Comparison of ENCODE assay signal across 9 mouse cellular contexts in the genomic region with DNA sequence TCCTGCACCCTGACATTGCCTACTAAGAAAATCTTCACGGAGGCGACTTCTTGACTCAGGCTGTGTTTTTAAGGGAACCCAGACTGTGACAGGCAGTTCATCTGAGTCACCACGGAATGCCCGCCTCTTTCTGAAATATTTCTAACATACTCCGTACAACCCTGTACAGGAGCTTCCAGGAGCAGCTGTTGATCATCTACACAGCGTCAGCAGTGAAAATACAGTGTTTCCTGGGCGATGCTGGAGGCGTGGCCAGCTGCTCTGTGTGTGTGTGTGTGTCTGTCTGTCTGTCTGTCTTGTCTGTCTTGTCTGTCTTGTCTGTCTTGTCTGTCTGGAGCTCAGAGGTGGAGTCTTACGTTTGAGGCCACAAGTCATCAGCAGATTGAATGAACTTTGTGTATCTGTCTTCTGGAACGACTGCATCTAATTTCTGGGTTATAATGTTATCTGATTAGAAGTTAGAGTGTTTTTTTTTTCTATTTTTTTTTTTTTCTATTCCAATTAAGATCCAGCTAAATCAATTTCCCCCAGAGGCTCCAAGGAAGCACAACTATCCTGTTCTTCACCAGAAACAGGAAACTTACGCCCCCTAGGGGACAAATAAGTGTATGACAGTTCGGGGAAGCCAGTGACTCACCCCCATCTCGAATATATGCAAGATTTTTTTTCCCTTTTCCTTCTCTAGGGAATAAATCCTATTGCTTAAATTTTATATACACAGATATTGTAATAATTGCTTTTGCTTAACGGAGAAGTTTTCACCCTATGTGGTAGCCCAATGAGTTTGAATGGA. TPM values are rescaled to one million over a fixed set of nuclear protein-coding genes. Genes with fewer than 3 reads are reported as not detected.
DNase-seq lines count a peak whose midpoint lies in the region; ATAC-seq and TF ChIP-seq lines count a peak whose summit lies in the region.
"Had no signal": no experiment of that assay in that cellular context is flagged by ENCODE, and none has a peak within 500 bp of the region (broad histone marks: within the 10 kb centered on the region; RNA-seq: fewer than 3 reads in every experiment).

No protein-coding gene starts in this region.

- no peaks in the 10 kb centered on the region for H3K9me3 ChIP-seq in hindbrain, embryonic 14.5 days (ENCODE audit: control insufficient read depth, low read length)
- no peaks in the 10 kb centered on the region for H3K9me3 ChIP-seq in hindbrain, embryonic 10.5 days
- no peaks in the 10 kb centered on the region for H3K9me3 ChIP-seq in embryonic facial prominence, embryonic 14.5 days (ENCODE audit: control insufficient read depth, low read length)

- 61% methylated on average over 14 of the region's 14 CpGs for WGBS in hindbrain, embryonic 14.5 days
- 62% methylated on average over 14 of the region's 14 CpGs for WGBS in hindbrain, embryonic 10.5 days
- 46% methylated on average over 14 of the region's 14 CpGs for WGBS in embryonic facial prominence, embryonic 14.5 days

- ATAC-seq in hindbrain, embryonic 14.5 days (ENCODE audit: low FRiP score), result no peak
- ATAC-seq in embryonic facial prominence, embryonic 14.5 days (ENCODE audit: low read depth), result no peak

- H3K4me3 ChIP-seq in hindbrain, embryonic 14.5 days (replicated peaks; ENCODE audit: low read length), result no peak overlapping the region
- H3K4me3 ChIP-seq in hindbrain, embryonic 10.5 days, result no peak overlapping the region
- no peak overlapping the region for H3K4me3 ChIP-seq in embryonic facial prominence, embryonic 14.5 days (ENCODE audit: low read depth, low read length)
- 0 out of 2 replicates have a peak overlapping the region, but pooled peaks have one; percentile 1 for H3K4me3 ChIP-seq in left cerebral cortex, adult 2 months

- intact Hi-C loops in left cerebral cortex, adult 2 months (cut with DNase I), result loop anchor here (1.0 kb wide), 1 partner anchor 88 kb away; no protein-coding TSS in a partner anchor

- H3K36me3 ChIP-seq in hindbrain, embryonic 14.5 days (replicated peaks; ENCODE audit: control insufficient read depth, insufficient read depth), result no peaks in the 10 kb centered on the region
- H3K36me3 ChIP-seq in hindbrain, embryonic 10.5 days, result no peaks in the 10 kb centered on the region
- no peaks in the 10 kb centered on the region for H3K36me3 ChIP-seq in embryonic facial prominence, embryonic 14.5 days (ENCODE audit: control insufficient read depth, insufficient read depth, low read length)

- no peaks in the 10 kb centered on the region for H3K27me3 ChIP-seq in hindbrain, embryonic 14.5 days (ENCODE audit: control insufficient read depth, insufficient read depth, low read length)
- peaks cover 6% of the 10 kb centered on the region; the same call in 1 of the 2 replicates for H3K27me3 ChIP-seq in hindbrain, embryonic 10.5 days (ENCODE audit: insufficient read depth, poor library complexity, severe bottlenecking)
- H3K27me3 ChIP-seq in embryonic facial prominence, embryonic 14.5 days (replicated peaks; ENCODE audit: control insufficient read depth, insufficient read depth, low read length), result no peaks in the 10 kb centered on the region

- H3K9ac ChIP-seq in hindbrain, embryonic 14.5 days, result no peak overlapping the region
- H3K9ac ChIP-seq in embryonic facial prominence, embryonic 14.5 days (ENCODE audit: low read depth, low read length), result no peak overlapping the region

- DNase-seq in hindbrain, embryonic 14.5 days (ENCODE audit: low spot score), result peak; percentile 72
- DNase-seq in hindbrain, embryonic 10.5 days (ENCODE audit: low spot score), result no peak
- DNase-seq in CD4-positive helper T cell, adult 2 months (ENCODE audit: low read depth, low spot score), result peak; percentile 85
- peak; percentile 16 for DNase-seq in adipocyte (ENCODE audit: low spot score)
- DNase-seq in embryonic facial prominence, embryonic 14.5 days (ENCODE audit: low spot score), result peak; percentile 41
- peak; percentile 67 to 68 for DNase-seq in left cerebral cortex, adult 2 months (ENCODE audit: extremely low spot score in 1 of 2, low spot score in 2 of 2)
- peak; percentile 78 for DNase-seq in retina, postnatal 1 day
- no peak for DNase-seq in spleen, adult 12 weeks (ENCODE audit: low spot score)

- H3K27ac ChIP-seq in hindbrain, embryonic 14.5 days, result no peak overlapping the region
- H3K27ac ChIP-seq in hindbrain, embryonic 10.5 days, result no peak overlapping the region
- H3K27ac ChIP-seq in embryonic facial prominence, embryonic 14.5 days (replicated peaks; ENCODE audit: low read depth, low read length), result no peak overlapping the region
- peak overlapping the region; percentile 80 for H3K27ac ChIP-seq in left cerebral cortex, adult 2 months

- peak; percentile 86 for TF ChIP-seq CTCF in left cerebral cortex, adult 2 months (IDR thresholded peaks at IDR 0.05)

- H3K4me1 ChIP-seq in hindbrain, embryonic 14.5 days (replicated peaks; ENCODE audit: control insufficient read depth, insufficient read depth, low read length), result peaks cover 6% of the 10 kb centered on the region; the same call in 1 of the 2 replicates
- H3K4me1 ChIP-seq in hindbrain, embryonic 10.5 days (replicated peaks), result peaks cover 27% of the 10 kb centered on the region
- no peaks in the 10 kb centered on the region for H3K4me1 ChIP-seq in embryonic facial prominence, embryonic 14.5 days (ENCODE audit: control insufficient read depth, insufficient read depth, low read length)

- H3K4me2 ChIP-seq in hindbrain, embryonic 14.5 days (replicated peaks), result no peak overlapping the region
- H3K4me2 ChIP-seq in embryonic facial prominence, embryonic 14.5 days (ENCODE audit: low read depth, low read length), result no peak overlapping the region

RNA-seq across cellular contexts. Expression of gene Art2b, which starts 47.1 kb away (rescaled TPM):
- not detected in 2 replicates for polyA plus RNA-seq in hindbrain, embryonic 14.5 days (2014; fragmentation: Nextera tagmentation; extraction: Ambion mirVana)
- polyA plus RNA-seq in hindbrain, embryonic 10.5 days (2016; fragmentation: Nextera tagmentation; extraction: Ambion mirVana), result not detected in 2 replicates
- not detected in 2 replicates for polyA plus RNA-seq in embryonic facial prominence, embryonic 14.5 days (2014; fragmentation: Nextera tagmentation; extraction: Ambion mirVana)
- not detected for total RNA-seq in left cerebral cortex, adult 2 months (2021)
- total RNA-seq: layer of hippocampus, postnatal 36 days had no signal

Comparison
In these comparisons a context has a peak if more than half of its experiments do, and no peak if none do; other contexts are left out.
1. DNase-seq: peak in hindbrain, embryonic 14.5 days (single experiment), CD4-positive helper T cell, adult 2 months (single experiment), adipocyte (single experiment), embryonic facial prominence, embryonic 14.5 days (single experiment), left cerebral cortex, adult 2 months (2 of 2) and retina, postnatal 1 day (single experiment); none in hindbrain, embryonic 10.5 days (single experiment) and spleen, adult 12 weeks (single experiment).